Mouse (Mus musculus) gastrocnemius, postnatal 14 days (tissue): ENCODE results near the gene Gm428. TPM values are rescaled to one million over a fixed set of nuclear protein-coding genes. Genes with fewer than 3 reads are reported as not detected.
"Not testable (repeated sequence)": the region's sequence is repeated elsewhere in the genome, so short reads cannot be mapped to it uniquely, and the experiment has no call there.

ENCODE experiments used
- DNase-seq: peaks from one replicate; pipeline ENCODE4 v3.0.0; 2021; ENCODE audit warnings: mixed read lengths
- intact Hi-C: fragments of 180-260 bp; cut with DNase I; formaldehyde crosslinking; loops from one replicate; pipeline ENCODE4 v1.15.1; 2025; ENCODE audit warnings: low total_unique reads
- long read RNA-seq, 2 experiments: library from polyadenylated mRNA; stranded (forward); transcript quantifications; one replicate each; pipeline ENCODE4 v2.0.0; 2021
- total RNA-seq, 2 experiments: library from RNA; stranded (reverse); gene quantifications; 2 replicates each; pipeline ENCODE4 v1.2.3; 2021

Gm428 gene
- not detected for total RNA-seq
- long read RNA-seq, experiment 1, result 0 reads
- long read RNA-seq, experiment 2, result 0 reads

DNA sequence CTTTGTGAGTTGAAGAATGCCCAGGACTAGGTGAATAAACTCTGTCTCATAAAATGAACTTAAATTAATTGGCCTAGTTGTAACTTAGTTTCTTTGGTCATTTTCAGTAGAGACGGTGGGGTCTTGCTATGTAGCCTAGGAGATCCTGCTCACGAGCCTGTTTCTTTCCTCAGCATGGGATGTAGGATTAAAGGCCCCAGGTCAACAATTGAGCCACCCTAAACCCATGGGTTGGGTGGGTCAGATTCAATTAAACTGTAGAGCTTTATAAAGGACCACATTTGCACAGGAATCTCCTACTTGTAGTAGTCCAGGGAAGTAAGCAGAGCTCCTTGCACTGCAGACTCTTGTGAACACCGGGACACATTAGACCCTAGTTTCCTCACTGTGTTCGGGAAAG is at the start of gene Gm428:
Gene Gm428, plus strand, starts transcription at position 301 of the 400 bp plus-strand sequence.
- intact Hi-C loops, result not testable (repeated sequence)

DNA sequence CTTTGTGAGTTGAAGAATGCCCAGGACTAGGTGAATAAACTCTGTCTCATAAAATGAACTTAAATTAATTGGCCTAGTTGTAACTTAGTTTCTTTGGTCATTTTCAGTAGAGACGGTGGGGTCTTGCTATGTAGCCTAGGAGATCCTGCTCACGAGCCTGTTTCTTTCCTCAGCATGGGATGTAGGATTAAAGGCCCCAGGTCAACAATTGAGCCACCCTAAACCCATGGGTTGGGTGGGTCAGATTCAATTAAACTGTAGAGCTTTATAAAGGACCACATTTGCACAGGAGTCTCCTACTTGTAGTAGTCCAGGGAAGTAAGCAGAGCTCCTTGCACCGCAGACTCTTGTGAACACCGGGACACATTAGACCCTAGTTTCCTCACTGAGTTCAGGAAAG is 45.5 kb upstream of the Gm428 start, which contains the start of gene Gm11236:
Gene Gm11236, plus strand, starts transcription at position 301 of the 400 bp plus-strand sequence.
- intact Hi-C loops, DNase-seq: not testable (repeated sequence)

More for the DNA sequence above, at the start of gene Gm428:
- not testable (repeated sequence) for DNase-seq

DNA sequence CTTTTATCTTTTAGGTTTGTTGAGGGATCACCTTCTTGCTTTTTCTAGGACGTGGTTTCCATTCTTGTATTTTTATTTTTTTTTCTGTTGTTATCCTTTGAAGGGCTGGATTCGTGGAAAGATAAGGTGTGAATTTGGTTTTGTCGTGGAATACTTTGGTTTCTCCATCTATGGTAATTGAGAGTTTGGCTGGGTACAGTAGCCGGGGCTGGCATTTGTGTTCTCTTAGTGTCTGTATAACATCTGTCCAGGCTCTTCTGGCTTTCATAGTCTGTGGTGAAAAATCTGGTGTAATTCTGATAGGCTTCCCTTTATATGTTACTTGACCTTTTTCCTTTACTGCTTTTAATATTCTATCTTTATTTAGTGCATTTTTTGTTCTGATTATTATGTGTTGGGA is 21.5 kb upstream of the Gm428 start:
- intact Hi-C loops, result not testable (repeated sequence)

DNA sequence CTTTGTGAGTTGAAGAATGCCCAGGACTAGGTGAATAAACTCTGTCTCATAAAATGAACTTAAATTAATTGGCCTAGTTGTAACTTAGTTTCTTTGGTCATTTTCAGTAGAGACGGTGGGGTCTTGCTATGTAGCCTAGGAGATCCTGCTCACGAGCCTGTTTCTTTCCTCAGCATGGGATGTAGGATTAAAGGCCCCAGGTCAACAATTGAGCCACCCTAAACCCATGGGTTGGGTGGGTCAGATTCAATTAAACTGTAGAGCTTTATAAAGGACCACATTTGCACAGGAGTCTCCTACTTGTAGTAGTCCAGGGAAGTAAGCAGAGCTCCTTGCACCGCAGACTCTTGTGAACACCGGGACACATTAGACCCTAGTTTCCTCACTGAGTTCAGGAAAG is 15.3 kb upstream of the Gm428 start, which contains the start of gene Gm11239:
Gene Gm11239, plus strand, starts transcription at position 301 of the 400 bp plus-strand sequence.
- intact Hi-C loops, DNase-seq: not testable (repeated sequence)

More for the DNA sequence above, 21.5 kb upstream of the Gm428 start:
- DNase-seq, result not testable (repeated sequence)

DNA sequence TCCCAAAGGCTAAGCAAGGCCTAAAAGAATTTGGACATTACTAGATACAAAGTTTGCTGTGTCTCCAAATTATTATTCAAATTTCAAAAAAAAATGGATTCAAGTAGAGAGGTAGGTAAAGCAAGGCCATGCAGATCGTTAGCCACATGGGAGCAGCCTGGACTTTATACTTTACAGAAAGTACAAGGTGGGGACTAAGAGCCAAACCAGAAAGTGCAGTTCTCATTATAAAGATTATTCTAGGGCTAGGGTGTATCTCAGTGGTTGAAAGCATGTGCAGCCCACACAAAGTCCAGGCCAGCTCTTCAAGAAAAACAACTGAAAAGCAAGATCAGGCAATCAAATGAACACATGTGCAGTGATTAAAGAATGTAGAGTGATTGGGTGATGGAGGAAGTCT is 35.4 kb downstream of the Gm428 start:
- DNase-seq, result no peak
- intact Hi-C loops, result no loop called here

DNA sequence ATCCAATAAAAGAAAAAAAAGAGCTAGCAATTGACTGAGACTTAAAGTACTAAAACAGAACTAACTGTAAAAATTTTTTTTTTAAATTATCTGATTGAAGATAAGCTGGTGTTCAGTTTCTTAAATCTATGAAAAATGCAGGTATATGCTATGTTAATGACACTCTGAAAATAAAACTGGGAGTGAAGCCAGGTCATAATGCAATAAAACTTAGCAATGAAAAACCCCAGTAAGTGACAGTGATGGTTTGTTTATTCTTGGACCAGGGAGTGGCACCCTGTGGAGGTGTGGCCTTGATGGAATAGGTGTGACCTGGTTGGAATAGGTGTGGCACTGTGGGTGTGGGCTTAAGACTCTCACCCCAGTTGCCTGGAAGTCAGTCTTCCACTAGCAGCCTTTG is 36.5 kb downstream of the Gm428 start:
- no peak for DNase-seq
- intact Hi-C loops, result no loop called here

Other genes with a start within 250 kb of the Gm428 start
- not detected for gene Gm11238, start 75.6 kb upstream of the Gm428 start, total RNA-seq
- gene Gm11237, start 60.5 kb upstream of the Gm428 start, total RNA-seq, result not detected
- not detected for gene Gm11236, start 45.4 kb upstream of the Gm428 start, total RNA-seq
- not detected for gene Gm11239, start 15.2 kb upstream of the Gm428 start, total RNA-seq
- gene Rasef, start 107.5 kb downstream of the Gm428 start, total RNA-seq, result under 1 TPM; 0.10 to 0.11 TPM
- gene Gm11758, start 192.8 kb downstream of the Gm428 start, total RNA-seq, result not detected
- gene Gm11757, start 207.6 kb downstream of the Gm428 start, total RNA-seq, result not detected
- gene Gm13871, start 222.4 kb downstream of the Gm428 start, total RNA-seq, result not detected
- not detected for gene Gm11756, start 237.2 kb downstream of the Gm428 start, total RNA-seq